Mouse (Mus musculus) cerebral cortex, adult 2 months (tissue): Measurements from ENCODE around the gene Mtnr1b.

ENCODE experiments used
- WGBS: fragments of 180-500 bp; shearing (Covaris S2); methylation state at CpG from one replicate; pipeline ENCODE4 v1.1.7; 2018; 5-methylcytosine and 5-hydroxymethylcytosine counted together

Mtnr1b gene

DNA sequence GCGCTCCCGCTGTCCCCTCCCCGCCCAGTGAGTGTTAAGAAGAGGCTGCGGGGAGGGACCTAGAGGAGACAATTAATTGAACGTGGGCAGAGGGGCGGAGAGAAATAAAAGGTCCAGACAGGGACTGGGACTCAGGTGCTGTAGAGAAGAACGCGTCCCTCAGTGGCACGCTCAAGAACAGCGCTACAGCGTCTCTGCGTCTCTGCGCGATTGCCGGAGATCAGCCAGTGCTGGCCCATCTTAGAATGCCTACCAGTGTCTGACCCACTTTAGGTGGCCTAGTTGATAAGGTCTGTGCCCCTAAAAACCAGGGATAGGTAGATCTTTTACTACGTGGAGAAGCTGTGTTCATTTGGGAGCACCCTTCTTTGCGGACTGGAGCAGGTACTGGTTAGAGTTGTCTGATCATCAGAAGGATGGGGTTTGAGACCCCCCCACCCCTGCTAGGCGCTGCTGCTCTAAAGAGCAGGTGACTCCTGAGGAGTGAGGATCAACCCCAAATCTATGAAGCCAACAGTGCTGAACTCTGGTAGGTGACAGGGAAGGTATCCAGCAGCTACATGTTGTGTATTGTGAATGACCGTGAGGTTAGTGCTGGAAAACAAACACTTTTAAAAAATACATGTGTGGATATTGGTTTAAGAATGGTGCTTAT lies at the start of gene Mtnr1b:
Mtnr1b (minus strand) TSS at position 51 of the 655 bp plus-strand sequence.
- WGBS, result 68% methylated on average over 19 of the region's 19 CpGs

DNA sequence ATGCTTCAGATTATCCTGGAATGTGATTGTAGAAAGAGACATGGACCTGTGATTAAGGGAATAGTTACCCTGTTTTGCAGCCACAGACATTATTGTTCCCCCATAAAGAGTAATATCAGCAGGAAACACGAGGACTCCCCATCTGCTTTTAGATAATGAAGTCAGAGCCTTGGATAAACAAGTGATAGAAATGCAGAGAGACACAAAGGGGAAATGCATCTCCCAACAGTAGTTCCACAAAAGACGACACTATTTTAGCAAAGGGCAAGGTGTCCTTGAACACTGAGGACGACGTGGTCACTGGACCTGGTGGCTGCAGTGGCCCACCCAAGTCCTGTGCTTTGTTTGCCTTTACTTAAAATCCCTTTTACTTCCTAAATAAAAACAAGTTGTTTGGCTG lies 45.9 kb upstream of the Mtnr1b start:
- 75% methylated on average over 4 of the region's 4 CpGs for WGBS

DNA sequence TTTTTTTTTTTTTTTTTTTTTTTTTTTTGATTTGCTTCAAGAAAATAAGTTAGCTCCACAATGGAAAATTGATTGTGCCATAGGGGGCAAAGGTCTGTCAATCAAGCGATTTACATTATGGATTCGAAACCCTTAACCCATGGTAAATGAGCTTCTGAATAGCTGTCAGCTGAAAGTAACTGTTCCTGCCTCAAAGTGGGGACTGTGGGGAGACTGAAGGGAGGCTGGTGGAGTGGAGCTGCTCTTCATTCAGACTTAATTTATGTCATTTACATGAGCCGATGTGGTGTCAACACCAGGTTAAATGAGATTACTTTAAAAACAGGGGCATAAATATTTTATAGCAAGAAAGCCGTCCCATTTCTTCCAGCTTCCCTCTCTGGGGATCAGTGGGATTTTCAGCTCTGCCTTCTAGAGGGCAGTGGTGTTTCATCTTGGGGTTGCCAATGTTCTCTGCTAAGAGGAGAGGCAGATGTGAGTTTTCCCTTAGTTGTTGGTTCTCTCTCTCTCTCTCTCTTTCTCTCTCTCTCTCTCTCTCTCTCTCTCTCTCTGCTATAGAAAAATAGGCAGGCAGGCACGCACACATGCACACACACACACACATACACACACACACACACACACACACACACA lies 45.1 kb upstream of the Mtnr1b start:
- WGBS, result 55% methylated on average over 5 of the region's 5 CpGs

DNA sequence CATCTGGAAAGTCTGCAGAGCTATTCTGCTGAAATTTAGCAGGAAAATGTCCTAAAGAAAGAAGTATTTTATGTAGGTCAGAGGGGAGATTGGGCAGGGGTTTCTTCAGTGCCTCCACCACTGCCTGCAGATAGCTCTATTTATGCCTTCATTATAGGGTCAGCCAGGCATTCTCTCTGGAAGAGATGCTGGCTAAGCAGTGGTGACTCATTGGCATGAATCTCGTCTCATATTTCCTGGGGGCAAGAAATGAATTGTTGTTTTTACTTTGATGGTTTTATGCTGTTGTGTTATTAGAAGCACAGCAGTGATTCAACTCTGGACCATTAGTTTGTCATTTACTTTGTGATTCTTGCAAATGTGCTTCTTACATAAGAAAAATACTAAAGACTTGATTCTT lies 38.4 kb upstream of the Mtnr1b start:
- WGBS, result 55% methylated on average over 1 of the region's 1 CpGs

DNA sequence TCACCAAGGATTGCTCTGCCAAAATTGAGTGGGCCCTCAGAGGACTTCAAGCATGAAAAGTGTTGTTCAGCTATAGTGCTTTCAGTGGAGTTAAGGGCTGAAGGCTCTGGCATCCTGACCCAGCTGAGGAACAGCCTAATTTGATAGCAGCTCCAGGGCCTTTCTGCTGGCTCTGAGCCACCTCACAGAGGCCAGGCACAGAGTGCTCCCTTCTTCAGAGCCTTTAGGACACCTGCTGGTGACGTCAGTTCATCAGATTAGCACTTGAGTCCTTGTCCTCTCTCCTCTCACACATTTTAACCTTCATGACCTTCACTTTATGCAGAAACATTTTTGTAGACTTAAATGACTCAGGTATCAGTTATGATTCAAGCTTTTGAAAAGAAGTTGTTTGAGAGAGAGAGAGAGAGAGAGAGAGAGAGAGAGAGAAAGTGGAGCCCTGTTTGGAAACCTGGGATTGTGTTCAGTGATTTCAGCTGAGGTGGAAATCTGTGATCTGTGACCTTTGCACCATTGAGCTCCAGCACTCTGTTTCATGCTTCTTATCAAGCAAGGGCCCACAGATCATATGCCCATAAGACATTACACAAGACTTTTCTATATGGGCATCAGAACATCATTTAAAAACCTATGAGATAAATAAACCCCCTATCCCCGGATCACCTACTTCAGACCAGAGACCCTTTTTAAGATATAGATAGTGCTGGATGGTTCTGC lies 35.2 kb upstream of the Mtnr1b start:
- WGBS, result 88% methylated on average over 2 of the region's 2 CpGs

DNA sequence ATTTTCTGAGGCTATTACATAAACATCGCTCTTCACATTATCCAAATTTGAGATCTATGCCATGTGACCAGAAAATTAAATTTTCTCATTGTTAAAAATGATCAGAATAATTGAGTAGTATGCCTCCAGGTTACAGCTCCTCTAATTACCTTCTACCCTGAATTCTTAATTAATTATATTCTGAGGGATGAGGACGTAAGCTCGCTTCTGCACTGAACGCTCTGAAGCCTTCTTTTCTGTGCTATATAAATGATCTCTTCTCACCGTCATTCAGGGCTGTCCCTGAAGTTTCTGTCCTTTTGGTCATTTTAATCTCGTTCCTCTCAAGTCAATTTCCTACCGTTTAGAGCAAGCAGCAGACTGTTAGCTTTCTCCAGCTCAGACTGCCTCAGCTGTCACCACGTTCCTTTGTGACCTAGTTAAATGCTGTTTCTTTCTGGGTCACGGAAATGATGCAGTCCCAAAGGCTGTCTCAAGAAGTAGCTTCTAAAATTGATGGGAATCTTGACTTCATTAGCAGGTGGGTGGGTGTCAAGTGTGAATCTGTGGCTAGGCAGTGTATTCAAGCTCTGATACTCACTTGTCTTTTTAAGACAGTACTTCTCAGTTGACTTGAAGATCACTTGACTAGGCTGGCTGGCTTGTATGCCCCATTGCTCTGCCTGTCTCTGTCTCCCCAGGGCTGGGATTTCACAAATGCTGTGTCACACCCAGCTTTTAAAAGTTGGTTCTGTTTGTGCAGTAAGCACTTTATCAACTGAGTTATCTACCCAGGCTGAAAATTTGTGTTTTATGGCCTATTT lies 29.8 kb upstream of the Mtnr1b start:
- 47% methylated on average over 9 of the region's 9 CpGs for WGBS

DNA sequence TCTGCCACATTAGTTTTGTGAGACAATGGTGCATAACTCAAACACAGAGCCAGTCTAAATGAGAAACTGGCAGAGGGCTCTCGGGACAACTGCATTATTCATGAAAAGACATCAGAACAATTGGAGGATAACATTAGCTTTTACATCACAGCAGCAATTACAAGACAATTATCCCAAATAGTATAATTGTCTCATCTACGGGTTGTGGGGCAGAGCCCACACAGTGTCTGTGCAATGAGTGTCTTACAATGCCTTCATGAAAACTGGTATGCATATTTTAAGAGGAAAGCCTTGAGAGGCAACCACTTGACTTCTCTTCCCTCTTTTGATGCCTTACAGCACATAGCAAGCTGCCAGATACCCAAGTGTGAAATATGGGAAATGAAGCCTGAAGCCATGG lies 23.8 kb upstream of the Mtnr1b start:
- WGBS, result 55% methylated on average over 2 of the region's 2 CpGs

DNA sequence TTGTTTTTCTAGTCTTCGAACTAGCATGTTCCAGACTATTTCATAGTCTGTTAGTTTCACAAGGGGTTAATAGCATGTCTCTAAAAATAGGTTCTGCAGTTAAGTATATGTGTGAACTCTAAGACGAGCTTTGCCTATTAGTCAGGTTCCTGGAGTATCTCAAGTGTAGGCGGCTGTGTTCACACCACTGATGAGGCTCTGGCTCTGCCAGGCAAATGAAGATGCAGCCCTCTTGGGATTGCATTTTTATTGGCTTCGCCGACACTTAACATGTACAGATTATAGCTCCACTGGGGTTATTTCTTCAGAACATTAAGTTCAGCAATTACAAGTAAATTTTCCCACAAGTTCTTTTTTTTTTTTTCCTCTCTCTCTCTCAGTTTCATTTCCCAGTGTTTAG lies 12.4 kb upstream of the Mtnr1b start:
- WGBS, result 57% methylated on average over 5 of the region's 5 CpGs

DNA sequence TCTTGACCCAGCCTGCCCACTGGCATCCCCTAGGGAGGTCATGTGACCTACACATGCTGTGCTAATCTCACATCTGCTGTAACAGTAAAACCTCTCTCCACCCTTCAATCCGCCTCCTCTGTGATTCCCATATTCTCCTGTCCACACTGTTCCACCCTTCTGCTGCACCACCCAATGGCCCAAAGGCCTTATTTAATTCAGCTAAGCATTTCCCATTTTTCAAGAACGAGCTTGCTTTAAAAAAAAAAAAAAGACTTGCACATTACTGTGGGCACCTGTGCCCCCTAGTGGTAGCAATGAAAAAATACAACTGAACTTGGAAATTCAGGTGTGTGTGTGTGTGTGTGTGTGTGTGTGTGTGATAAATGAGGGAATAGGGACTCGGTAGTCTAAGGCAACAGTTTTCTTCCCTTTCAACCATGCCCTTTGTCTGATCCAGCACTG lies 5.8 kb upstream of the Mtnr1b start:
- WGBS, result 20% methylated on average over 3 of the region's 3 CpGs

DNA sequence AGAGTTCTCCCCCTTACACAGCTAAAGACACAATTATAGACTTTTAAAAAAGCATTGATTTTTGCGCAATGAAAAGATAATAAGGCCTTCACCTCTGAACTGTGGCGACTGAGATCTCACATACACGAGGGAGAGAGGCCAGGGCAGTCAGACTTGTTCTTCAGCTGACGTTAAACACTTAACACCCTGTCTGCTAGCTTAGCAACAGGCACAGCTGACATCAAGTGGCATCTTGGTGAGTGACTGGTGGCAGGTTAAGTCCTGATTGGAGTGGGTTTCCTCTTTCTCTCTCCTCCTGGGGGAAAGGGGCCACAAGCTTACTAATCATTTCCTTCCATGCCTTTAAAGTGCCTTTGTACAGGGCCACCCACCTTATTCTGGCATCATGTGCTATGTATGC lies 4.3 kb downstream of the Mtnr1b start:
- WGBS, result 85% methylated on average over 4 of the region's 4 CpGs

DNA sequence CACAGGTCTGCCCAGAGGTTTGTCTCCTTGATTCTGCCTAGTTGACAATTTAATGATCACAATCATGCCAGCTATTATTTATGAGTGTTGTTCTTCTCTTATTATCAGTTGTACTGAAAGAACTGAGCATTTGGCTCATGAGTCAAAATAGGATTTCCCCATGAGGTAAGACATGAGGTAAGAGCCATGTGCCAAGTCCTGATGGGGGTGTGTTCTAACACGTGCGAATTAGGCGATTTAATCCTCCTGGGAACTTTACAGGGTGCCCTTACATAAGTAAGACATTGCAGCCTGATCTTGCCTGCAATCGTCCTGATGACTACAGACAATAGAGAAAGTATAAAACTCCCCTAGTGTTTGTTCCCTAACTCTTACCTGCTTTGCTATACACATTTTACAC lies 4.9 kb downstream of the Mtnr1b start:
- 51% methylated on average over 4 of the region's 4 CpGs for WGBS

DNA sequence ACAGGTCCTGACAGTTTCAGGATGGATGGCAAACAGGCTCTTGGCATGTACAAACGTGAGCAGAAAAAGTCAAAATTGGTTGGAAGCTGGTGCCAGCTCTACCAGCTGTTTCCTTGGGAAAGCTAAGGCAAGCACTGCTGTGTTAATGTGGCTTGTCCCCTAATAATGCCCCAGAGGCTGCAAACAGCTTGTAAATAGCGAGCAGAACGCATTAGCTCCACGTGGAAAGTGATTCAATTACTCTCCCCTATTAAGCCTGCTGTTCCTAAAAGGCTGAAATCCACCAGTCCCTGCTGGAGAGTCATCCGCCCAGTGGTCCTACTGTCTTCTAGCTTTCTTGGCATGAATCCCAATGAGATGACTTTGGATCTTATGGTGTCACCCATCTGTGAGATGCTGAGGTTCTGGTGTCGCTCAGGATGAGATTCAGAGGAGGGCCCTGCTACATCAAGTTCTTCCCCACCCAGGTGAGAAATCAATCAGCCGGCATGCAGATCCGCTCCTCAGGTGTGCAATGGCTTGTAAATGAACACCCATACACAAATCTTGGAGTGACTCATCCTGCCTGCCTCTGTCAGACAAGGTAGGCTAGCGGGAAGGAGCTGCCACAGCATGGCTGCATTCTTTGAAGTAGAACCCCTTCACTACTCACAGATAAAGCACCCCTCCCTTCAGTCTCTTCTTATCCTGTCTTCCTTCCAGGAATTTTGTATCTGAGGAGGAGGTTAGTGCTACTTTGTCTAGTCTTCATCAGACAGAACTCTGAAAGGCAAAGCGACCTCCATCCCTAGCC lies 7.9 kb downstream of the Mtnr1b start:
- 78% methylated on average over 10 of the region's 10 CpGs for WGBS

DNA sequence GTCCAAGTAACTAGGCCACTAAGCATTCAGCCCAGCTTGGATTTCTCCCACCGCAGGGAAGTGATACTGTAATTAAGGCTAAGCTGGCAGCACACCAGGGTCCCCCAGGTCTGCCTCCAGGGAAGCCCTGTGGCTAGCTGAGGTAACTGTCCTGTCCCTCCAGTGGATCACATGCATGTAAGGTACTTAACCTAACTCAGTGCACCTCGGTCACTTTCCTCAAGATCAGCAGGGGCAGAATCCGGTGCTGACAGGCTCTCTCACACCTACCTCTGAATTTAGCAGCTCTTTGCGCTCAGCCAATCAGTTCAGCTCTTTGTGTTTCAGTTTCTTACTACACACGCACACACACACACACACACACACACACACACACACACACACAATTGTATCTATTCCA lies 13.0 kb downstream of the Mtnr1b start:
- 69% methylated on average over 5 of the region's 5 CpGs for WGBS

DNA sequence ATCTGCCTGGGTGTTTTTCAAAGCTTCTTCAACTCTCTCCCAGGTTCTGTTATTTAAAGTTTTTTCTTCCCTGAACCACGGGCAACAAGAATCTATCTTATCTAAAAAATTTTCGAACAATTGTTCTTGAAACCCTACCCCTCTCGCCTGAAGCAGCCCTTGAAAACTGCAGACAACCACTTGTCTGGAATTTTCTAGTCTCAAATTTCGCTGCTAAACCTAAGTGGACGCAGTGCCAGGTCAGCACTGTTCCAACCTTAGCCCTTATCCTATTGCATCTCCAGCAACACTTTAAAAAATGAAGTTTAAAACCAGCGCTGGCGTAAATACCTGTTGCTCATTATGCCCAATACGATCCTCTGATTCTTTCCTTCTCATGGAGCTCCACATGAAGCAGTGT lies 29.0 kb downstream of the Mtnr1b start:
- WGBS, result 88% methylated on average over 8 of the region's 8 CpGs

DNA sequence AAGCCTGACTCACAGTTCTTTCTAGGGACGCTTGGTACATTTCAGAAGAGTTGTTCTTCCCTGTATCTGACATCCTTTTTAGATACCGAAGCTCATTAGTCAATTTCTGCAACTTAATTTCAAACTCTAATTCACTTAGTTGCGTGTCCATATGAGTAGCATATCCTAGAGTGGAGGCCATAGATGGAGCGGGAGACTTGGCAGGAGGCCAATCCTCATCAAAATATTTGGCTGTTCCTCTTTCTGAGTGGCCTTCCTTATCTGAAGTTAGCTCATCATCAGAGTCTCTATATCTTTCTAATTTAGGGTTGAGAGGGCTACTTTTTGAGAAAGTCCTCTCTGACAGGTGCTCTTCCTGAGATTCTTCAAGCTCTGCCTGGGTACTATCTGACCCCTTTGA lies 29.4 kb downstream of the Mtnr1b start:
- 79% methylated on average over 4 of the region's 4 CpGs for WGBS

DNA sequence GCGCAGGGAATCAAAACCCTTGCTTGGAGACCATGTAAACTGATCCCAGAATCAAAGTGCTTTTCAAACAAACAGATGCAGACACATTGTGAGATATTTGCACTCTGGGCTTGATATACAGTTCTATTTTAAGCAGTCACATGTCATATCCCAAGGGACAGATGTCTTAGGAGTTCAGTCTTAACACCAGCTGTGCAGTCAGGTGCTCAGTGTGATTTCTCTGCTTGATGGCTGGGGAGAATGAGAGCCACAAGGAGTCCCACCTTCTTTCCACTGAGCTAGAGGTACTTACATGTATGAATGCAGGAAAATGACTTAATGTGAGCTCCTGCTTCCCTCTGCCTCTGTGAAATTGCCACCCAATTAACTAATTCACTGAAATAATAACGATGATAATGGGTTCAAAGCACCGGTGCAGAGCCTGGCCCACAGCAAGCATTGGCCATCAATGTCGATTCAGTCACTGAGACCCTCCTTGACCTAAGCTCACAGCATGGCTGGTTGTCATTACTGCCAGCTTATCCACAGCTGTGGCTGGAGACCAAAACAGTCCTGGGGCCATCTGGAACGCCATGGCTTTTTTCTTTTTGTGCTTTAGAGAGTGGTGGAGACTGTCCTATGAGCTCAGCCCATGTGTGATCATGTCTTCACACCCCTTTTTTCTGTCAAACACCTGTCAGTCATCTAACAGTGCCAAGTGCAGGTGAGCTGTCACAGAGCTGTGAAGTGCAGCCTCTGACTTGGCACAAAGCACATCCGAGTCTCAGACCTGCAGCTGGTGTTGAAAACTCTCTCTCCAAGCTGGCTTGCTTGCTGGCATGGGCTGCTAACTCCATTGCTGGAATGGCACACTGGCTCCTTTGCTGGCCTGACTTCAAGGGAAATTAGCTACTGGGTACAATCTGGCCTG lies 61.1 kb downstream of the Mtnr1b start:
- WGBS, result 61% methylated on average over 6 of the region's 6 CpGs

DNA sequence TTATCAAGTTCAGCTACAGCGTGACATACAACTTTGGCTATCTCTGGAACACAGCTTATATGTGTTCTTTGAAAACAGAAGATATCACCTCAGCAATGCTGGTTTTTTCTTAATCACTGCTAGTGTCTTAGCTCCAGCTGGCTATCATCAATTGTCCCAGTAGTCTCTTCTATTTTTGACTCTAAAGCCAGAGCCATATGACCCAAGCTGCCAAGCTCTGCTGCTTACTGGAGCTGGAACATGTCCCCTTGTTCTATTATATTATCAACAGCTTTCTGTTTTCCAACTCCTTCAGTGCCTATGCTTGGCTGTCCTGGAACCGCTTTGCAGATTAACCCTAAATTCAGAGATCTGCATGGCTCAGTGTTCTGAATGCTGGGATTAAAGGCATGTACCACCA lies 70.1 kb downstream of the Mtnr1b start:
- WGBS, result 88% methylated on average over 2 of the region's 2 CpGs

DNA sequence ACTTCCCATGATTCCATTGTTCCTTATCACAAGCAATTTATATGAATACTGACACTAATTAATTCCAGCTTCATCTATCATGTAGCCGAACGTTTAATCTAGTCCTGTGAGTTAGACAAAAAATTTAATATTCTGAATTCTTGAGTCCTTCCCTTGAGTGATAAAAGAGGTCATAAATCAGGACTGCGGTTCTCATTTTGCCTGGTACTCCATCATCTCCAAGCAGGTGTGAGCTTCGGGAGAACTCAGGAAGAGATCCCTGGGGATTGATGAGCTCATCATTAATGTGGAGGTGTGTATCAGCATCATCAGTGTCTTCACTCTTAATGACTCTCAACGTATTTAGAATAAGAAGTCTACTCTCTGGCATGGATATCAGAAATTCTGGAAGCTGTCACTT lies 74.0 kb downstream of the Mtnr1b start:
- 90% methylated on average over 5 of the region's 5 CpGs for WGBS

DNA sequence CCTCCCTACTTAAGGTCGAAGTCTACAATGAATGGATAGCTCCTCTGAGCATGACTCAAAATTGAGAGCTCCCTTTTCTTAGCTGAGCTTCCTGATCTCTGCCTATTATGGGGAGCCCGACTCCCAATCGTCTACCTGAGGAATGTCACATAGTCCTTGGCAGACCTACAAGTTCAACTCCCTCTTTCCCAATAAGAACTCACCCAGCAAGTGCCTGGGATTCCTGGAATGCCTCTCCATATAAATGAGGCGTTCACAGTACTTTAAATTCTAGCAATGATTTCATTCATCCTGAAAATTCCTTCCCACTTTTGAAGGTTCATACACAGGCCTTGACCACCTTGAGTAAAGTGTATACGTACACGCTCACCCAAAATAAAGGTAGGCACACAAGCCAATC lies 79.9 kb downstream of the Mtnr1b start:
- 89% methylated on average over 6 of the region's 6 CpGs for whole genome bisulfite sequencing

DNA sequence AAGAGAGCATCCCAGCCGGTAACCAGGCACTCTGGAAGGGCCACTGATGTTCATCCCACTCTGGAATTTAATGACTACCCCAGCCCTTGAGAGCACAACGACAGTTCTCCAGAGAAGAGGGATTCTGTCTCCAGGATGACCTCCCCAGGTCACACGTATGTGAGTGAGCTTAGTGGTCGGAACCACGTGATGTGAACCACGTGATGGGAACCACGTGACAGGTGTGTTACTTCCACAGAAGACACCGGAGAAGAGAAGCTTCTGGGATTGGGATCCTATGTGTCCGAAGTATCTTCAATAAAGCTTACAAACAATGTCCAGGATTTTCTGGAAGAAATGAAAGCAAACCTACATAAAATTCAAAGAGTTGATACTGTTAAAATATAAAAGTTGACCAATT lies 82.3 kb downstream of the Mtnr1b start:
- WGBS, result 92% methylated on average over 9 of the region's 9 CpGs
